Mouse (Mus musculus) brain, embryonic 14.5 days (tissue): ENCODE measurements around the gene Rtkn. TPM values are rescaled to one million over a fixed set of nuclear protein-coding genes. Genes with fewer than 3 reads are reported as not detected.

Experiments used
- DNase-seq: peaks from one replicate; pipeline ENCODE4 v3.0.0-alpha.2; 2011; ENCODE audit warnings: low read depth
- CTCF ChIP-seq: fragments of 200-500 bp; IDR thresholded peaks from 2 replicates; pipeline ENCODE4 v1.5.1; 2012; ENCODE audit warnings: inconsistent platforms, mild to moderate bottlenecking, moderate library complexity, borderline replicate concordance; ENCODE audit not compliant: insufficient read depth, insufficient read length; ENCODE audit errors: extremely low read depth
- POLR2A ChIP-seq: fragments of 200-500 bp; IDR thresholded peaks from 2 replicates; pipeline ENCODE4 v1.6.1; 2012; ENCODE audit warnings: mild to moderate bottlenecking, inconsistent platforms, borderline replicate concordance; ENCODE audit not compliant: poor library complexity, insufficient read depth, insufficient read length, severe bottlenecking; ENCODE audit errors: extremely low read depth
- polyA plus RNA-seq: library from polyadenylated mRNA; depleted of rRNA; stranded (reverse); fragments of >200 nt; gene quantifications from 2 replicates; pipeline ENCODE4 v1.2.3, GENCODE M21; 2012

Rtkn gene
- polyA plus RNA-seq, 1 experiment, result 30.7 TPM

GRCm38 (mm10) chr6:83118825-83119733 is 16.2 kb upstream of the Rtkn start:
- no peak for DNase-seq
- TF ChIP-seq POLR2A, result no peak
- no peak for TF ChIP-seq CTCF

GRCm38 (mm10) chr6:83119734-83120051 is 15.6 kb upstream of the Rtkn start:
- TF ChIP-seq POLR2A (no peak), CTCF (no peak)
- DNase-seq, result no peak

DNA sequence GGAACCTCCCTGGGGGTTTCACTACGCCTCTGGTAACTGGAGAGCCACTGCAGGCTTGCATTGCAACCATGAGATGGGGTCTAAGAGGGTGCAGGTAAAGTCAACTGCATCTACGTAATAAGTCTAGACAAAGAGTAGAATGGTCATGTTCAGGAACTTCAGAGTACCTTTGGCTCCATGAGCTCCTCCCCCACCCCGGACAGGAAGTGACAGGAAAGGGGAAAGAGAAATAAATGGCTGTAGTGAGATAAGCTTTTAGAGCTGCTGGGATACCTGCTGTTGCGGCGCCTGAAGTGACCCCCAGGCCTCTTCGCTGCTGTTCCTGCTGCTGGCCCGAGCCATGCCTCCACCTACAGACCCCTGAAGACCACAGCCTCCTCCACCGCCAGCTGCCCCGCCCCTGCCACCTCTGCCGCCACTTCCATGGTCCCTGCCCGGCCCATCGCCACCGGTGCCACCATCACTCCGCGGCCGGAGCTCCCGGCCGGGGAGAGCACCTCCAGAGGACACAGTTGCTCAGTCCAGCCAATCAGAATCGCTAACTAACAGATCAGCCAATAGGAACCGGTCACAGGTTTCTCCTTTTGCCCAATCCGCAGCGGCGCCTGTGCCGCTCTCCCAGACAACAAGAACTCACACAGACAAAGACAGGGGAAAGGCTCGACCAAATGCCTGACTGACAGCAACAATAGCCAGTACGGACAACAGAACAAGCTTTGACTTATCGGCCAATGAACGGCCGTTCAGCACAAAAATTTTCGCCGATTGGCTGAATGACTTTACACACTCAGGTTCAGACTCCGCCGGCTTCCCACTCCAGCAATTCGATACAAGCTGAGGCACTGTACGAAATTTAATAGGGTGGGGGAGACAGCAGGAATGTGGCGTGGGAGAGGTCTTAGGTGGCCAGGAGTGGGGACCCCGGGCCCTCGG is 14.1 kb upstream of the Rtkn start, which contains the start of gene Wbp1:
Gene Wbp1 (minus strand): TSS at position 630 of the 933 bp plus-strand sequence.
- TF ChIP-seq CTCF, result 0 out of 2 replicates have a peak, but pooled peaks have one; percentile 1
- peak; percentile 92 for TF ChIP-seq POLR2A
- DNase-seq, result peak; percentile 100

GRCm38 (mm10) chr6:83121863-83122710 is 13.2 kb upstream of the Rtkn start:
- peak; percentile 68 for DNase-seq
- TF ChIP-seq POLR2A, result no peak
- TF ChIP-seq CTCF, result no peak

GRCm38 (mm10) chr6:83122961-83123360 is 12.3 kb upstream of the Rtkn start:
- TF ChIP-seq CTCF (no peak), POLR2A (no peak)
- no peak for DNase-seq

GRCm38 (mm10) chr6:83124851-83125312 is 10.4 kb upstream of the Rtkn start:
- DNase-seq, result peak; percentile 98
- no peak for TF ChIP-seq CTCF
- TF ChIP-seq POLR2A, result peak; percentile 35; the same call in 1 of the 2 replicates

- no peak for TF ChIP-seq POLR2A
- TF ChIP-seq CTCF, result no peak
- no peak for DNase-seq
Observed at GRCm38 (mm10) chr6:83125331-83125730, 9.9 kb upstream of the Rtkn start, which contains the start of gene Ino80b. Gene Ino80b (minus strand): TSS chr6:83125431.

DNA sequence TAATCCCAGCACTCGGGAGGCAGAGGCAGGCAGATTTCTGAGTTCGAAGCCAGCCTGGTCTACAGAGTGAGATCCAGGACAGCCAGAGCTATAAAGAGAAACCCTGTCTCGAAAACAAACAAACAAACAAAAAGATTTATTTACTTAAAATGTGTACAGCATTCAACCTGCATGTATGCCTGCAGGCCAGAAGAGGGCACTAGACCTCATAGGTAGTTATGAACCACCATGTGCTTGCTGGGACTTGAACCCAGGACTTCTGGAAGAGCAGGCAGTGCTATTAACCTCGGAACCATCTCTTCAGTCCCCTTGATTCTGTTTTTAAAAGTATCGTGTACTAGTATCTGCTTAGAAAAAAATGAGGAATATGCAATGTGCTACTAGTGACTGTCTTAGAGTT is 7.8 kb upstream of the Rtkn start:
- no peak for DNase-seq
- no peak for TF ChIP-seq POLR2A
- peak; percentile 19; the same call in 1 of the 2 replicates for TF ChIP-seq CTCF

GRCm38 (mm10) chr6:83131469-83132034 is 3.7 kb upstream of the Rtkn start:
- no peak for DNase-seq
- TF ChIP-seq CTCF, result no peak
- no peak for TF ChIP-seq POLR2A
